ENCODE assay signal across 22 mouse cellular contexts in genomic region chr11:97775808-97776496, GRCm38 (mm10). TPM values are rescaled to one million over a fixed set of nuclear protein-coding genes. Genes with fewer than 3 reads are reported as not detected.
A peak's percentile ranks its signal among the peaks of the same experiment; 100 is the strongest.
DNase-seq lines count a peak whose midpoint lies in the region; ATAC-seq and TF ChIP-seq lines count a peak whose summit lies in the region.
"Had no signal": no experiment of that assay in that cellular context is flagged by ENCODE, and none has a peak within 500 bp of the region (broad histone marks: within the 10 kb centered on the region; RNA-seq: fewer than 3 reads in every experiment).

Gene 1700001P01Rik, minus strand, starts transcription at chr11:97775918.

- DNase-seq in lung, embryonic 14.5 days: peak; percentile 24
- DNase-seq in lung, postnatal 10 days: no peak
- DNase-seq in ES-CJ7 (ENCODE audit: low read depth, low spot score): peak; percentile 88
- peak; percentile 87 for DNase-seq in ZHBTc4 (ENCODE audit: low read depth, low spot score)
- DNase-seq in adrenal gland, postnatal 36 days: no peak
- no peak for DNase-seq in adrenal gland, postnatal 14 days
- DNase-seq: cerebellum, postnatal 14 days; gastrocnemius, postnatal 10 days; heart, postnatal 10 days; kidney, adult 9 months; layer of hippocampus, postnatal 36 days; lung, adult 2 months; thymus, postnatal 36 days had no signal

- no peaks in the 10 kb centered on the region for H3K9me3 ChIP-seq in lung, embryonic 14.5 days (ENCODE audit: low read depth, low read length)
- H3K9me3 ChIP-seq: forebrain, embryonic 13.5 days had no signal

- no peak within 1 kb of the TSS for H3K4me3 ChIP-seq in lung, embryonic 14.5 days (ENCODE audit: low read depth, low read length)
- H3K4me3 ChIP-seq: forebrain, embryonic 13.5 days had no signal

- 49% methylated on average over 17 of the region's 17 CpGs for WGBS in lung, embryonic 14.5 days

- H3K27ac ChIP-seq in lung, embryonic 14.5 days (ENCODE audit: low read depth): no peak within 1 kb of the TSS
- H3K27ac ChIP-seq: forebrain, embryonic 13.5 days had no signal

- no peak within 1 kb of the TSS for H3K9ac ChIP-seq in lung, embryonic 14.5 days
- H3K9ac ChIP-seq: forebrain, embryonic 13.5 days had no signal

- H3K27me3 ChIP-seq in lung, embryonic 14.5 days (ENCODE audit: insufficient read depth, low read length): no peaks in the 10 kb centered on the region
- H3K27me3 ChIP-seq: forebrain, embryonic 13.5 days had no signal

- no peak for TF ChIP-seq CTCF in lung, embryonic 14.5 days (IDR thresholded peaks at IDR 0.05; ENCODE audit: low read depth)

- H3K4me1 ChIP-seq in lung, embryonic 14.5 days (ENCODE audit: insufficient read depth): peaks cover 12% of the 10 kb centered on the region; the same call in 1 of the 2 replicates

- ATAC-seq in lung, embryonic 14.5 days (ENCODE audit: insufficient read depth): 0 out of 2 replicates have a peak, but pooled peaks have one; percentile 15
- peak; percentile 14; the same call in 1 of the 2 replicates for ATAC-seq in megakaryocyte progenitor cell, adult 5-6 weeks (replicated peaks; ENCODE audit: poor library complexity)
- ATAC-seq: forebrain, embryonic 13.5 days; inflammation-experienced regulatory T-cells, adult 6 months had no signal

- peaks cover 61% of the 10 kb centered on the region for H3K36me3 ChIP-seq in lung, embryonic 14.5 days (ENCODE audit: insufficient read depth)

- no peak within 1 kb of the TSS for H3K4me2 ChIP-seq in lung, embryonic 14.5 days
- H3K4me2 ChIP-seq: forebrain, embryonic 13.5 days had no signal

RNA-seq across cellular contexts. Expression of gene 1700001P01Rik, which starts in this region (rescaled TPM):
- polyA plus RNA-seq in lung, embryonic 14.5 days (2014; fragmentation: Nextera tagmentation; extraction: Ambion mirVana): 0.32 TPM in 1 of 2 replicates, not detected in the other
- 0.64 TPM in 1 of 2 replicates, not detected in the other for total RNA-seq in megakaryocyte progenitor cell, adult 5-6 weeks (2015)
- total RNA-seq in megakaryocyte progenitor cell, adult 5-6 weeks (2017): 0.30 TPM in 1 of 2 replicates, not detected in the other
- not detected for total RNA-seq in adrenal gland, postnatal 36 days (2021)
- total RNA-seq in adrenal gland, postnatal 14 days (2021): not detected in 2 replicates
- total RNA-seq: gastrocnemius, postnatal 10 days; heart, postnatal 10 days; monocyte, adult 5-6 weeks had no signal
- polyA plus RNA-seq: embryonic facial prominence, embryonic 14.5 days; large intestine, adult 2 months; limb, embryonic 11.5 days; spleen, adult 2 months; stomach, embryonic 16.5 days had no signal

Comparison
In these comparisons a context has a peak if more than half of its experiments do, and no peak if none do; other contexts are left out.
1. Peak in DNase-seq and ATAC-seq in lung, embryonic 14.5 days; RNA of the gene not detected or under 1 TPM.
2. Peak in ATAC-seq in megakaryocyte progenitor cell, adult 5-6 weeks; RNA of the gene not detected or under 1 TPM.
3. DNase-seq: peak in ES-CJ7 (single experiment) and ZHBTc4 (single experiment); none in lung, postnatal 10 days (single experiment), adrenal gland, postnatal 36 days (0 of 2) and adrenal gland, postnatal 14 days (single experiment).